Mouse (Mus musculus): ENCODE measurements around the gene Pcgf3. TPM values are rescaled to one million over a fixed set of nuclear protein-coding genes. Genes with fewer than 3 reads are reported as not detected.

Pcgf3 gene
- polyA plus RNA-seq, 1 experiment from 2014 or later: 34.0 TPM

DNA sequence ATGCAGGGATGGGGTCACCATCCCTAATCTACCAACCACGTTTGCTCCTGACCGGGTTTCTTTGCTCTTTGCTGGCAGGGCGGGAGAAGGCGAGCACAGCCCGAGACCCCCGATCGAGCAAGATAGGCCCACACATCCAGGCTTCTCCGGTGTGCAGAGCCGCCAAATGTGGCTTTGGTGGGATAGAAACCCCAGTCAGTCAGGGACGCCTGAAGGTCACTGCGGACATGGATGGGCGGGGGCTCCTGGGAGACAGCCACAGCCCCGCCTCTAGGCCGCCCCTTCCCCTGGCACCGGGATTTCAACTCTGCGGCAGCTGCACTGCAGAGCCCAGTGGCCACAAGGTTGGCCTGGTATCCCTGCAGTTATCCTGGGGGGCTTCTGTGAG lies 89.2 kb downstream of the Pcgf3 start:
- Histone ChIP-seq H3K9ac (replicated peaks; ENCODE audit: low read depth, low read length) (no peak overlapping the region), H3K27me3 (ENCODE audit: control insufficient read depth, insufficient read depth, low read length) (peaks cover 18% of the 10 kb centered on the region; the same call in 1 of the 2 replicates), H3K4me3 (ENCODE audit: low read depth, low read length) (peak overlapping the region; percentile 25; the same call in 1 of the 2 replicates), H3K4me2 (replicated peaks; ENCODE audit: low read depth, low read length) (peak overlapping the region; percentile 56), H3K9me3 (ENCODE audit: control insufficient read depth, low read depth, low read length) (no peaks in the 10 kb centered on the region), H3K4me1 (ENCODE audit: control insufficient read depth, insufficient read depth, low read length) (peaks cover 8% of the 10 kb centered on the region; the same call in 1 of the 2 replicates), H3K36me3 (ENCODE audit: control insufficient read depth, insufficient read depth, low read length) (no peaks in the 10 kb centered on the region), H3K27ac (ENCODE audit: low read length) (no peak overlapping the region)
- 4% methylated on average over 16 of the region's 16 CpGs for whole genome bisulfite sequencing
- ATAC-seq (ENCODE audit: insufficient number of reproducible peaks, insufficient read depth, low FRiP score, low read depth): 0 out of 2 replicates have a peak, but pooled peaks have one; percentile 17

DNA sequence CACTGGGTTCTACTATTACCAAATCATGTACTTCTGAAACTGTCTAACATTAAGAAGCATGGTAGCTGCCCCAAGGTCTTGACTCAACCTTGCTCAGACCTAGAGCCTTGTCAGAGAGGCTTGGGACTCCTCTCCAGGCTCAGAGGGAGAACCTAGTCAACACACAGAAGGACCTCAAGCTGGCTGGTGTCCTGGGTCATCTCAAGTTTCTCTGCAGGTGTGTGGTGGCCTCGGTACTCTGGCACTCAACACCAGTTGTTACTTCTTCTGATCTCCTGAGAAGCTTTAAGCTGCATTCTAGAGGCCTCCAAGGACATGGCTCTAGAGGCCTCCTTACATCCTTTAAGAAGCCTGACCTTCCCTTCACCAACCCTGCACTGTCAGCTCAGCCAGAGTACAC lies 93.0 kb downstream of the Pcgf3 start:
- H3K27me3 ChIP-seq (ENCODE audit: control insufficient read depth, insufficient read depth, low read length): peaks cover 13% of the 10 kb centered on the region; the same call in 1 of the 2 replicates
- WGBS: 63% methylated on average over 1 of the region's 1 CpGs
- H3K4me1 ChIP-seq (ENCODE audit: control insufficient read depth, insufficient read depth, low read length): peaks cover 8% of the 10 kb centered on the region; the same call in 1 of the 2 replicates
- no peak overlapping the region for H3K4me3 ChIP-seq (ENCODE audit: low read depth, low read length)
- ATAC-seq (ENCODE audit: insufficient number of reproducible peaks, insufficient read depth, low FRiP score, low read depth): no peak
- H3K4me2 ChIP-seq (replicated peaks; ENCODE audit: low read depth, low read length): no peak overlapping the region
- no peak overlapping the region for H3K27ac ChIP-seq (ENCODE audit: low read length)
- H3K36me3 ChIP-seq (ENCODE audit: control insufficient read depth, insufficient read depth, low read length): no peaks in the 10 kb centered on the region
- no peaks in the 10 kb centered on the region for H3K9me3 ChIP-seq (ENCODE audit: control insufficient read depth, low read depth, low read length)
- no peak overlapping the region for H3K9ac ChIP-seq (replicated peaks; ENCODE audit: low read depth, low read length)

Other genes starting within 250 kb of the Pcgf3 start
- gene Dr1, start 192.3 kb upstream of the Pcgf3 start, polyA plus RNA-seq (2014; fragmentation: Nextera tagmentation; extraction: Ambion mirVana): 39.0 and 42.8 TPM in 2 replicates
- 3.1 and 3.8 TPM in 2 replicates for gene Pigg, start 148.6 kb upstream of the Pcgf3 start, polyA plus RNA-seq (2014; fragmentation: Nextera tagmentation; extraction: Ambion mirVana)
- gene Gm42517, start 93.3 kb upstream of the Pcgf3 start, polyA plus RNA-seq (2014; fragmentation: Nextera tagmentation; extraction: Ambion mirVana): not detected in 2 replicates
- gene Pde6b, start 72.8 kb upstream of the Pcgf3 start, polyA plus RNA-seq (2014; fragmentation: Nextera tagmentation; extraction: Ambion mirVana): 0.62 TPM in 1 of 2 replicates, not detected in the other
- 402 and 448 TPM in 2 replicates for gene Atp5k, start 26.8 kb upstream of the Pcgf3 start, polyA plus RNA-seq (2014; fragmentation: Nextera tagmentation; extraction: Ambion mirVana)
- gene Mfsd7a, start 12.3 kb upstream of the Pcgf3 start, polyA plus RNA-seq (2014; fragmentation: Nextera tagmentation; extraction: Ambion mirVana): 0.29 and 0.54 TPM in 2 replicates
- gene Cplx1, start 88.8 kb downstream of the Pcgf3 start, polyA plus RNA-seq (2014; fragmentation: Nextera tagmentation; extraction: Ambion mirVana): 4.2 and 4.7 TPM in 2 replicates
- 49.9 and 50.4 TPM in 2 replicates for gene Gak, start 168.5 kb downstream of the Pcgf3 start, polyA plus RNA-seq (2014; fragmentation: Nextera tagmentation; extraction: Ambion mirVana)
- 34.3 and 35.2 TPM in 2 replicates for gene Tmem175, start 168.5 kb downstream of the Pcgf3 start, polyA plus RNA-seq (2014; fragmentation: Nextera tagmentation; extraction: Ambion mirVana)
- gene Idua, start 199.1 kb downstream of the Pcgf3 start, polyA plus RNA-seq (2014; fragmentation: Nextera tagmentation; extraction: Ambion mirVana): 13.4 and 18.0 TPM in 2 replicates
- gene Dgkq, start 208.4 kb downstream of the Pcgf3 start, polyA plus RNA-seq (2014; fragmentation: Nextera tagmentation; extraction: Ambion mirVana): 9.1 and 11.6 TPM in 2 replicates
- 1.1 and 1.9 TPM in 2 replicates for gene Slc26a1, start 214.3 kb downstream of the Pcgf3 start, polyA plus RNA-seq (2014; fragmentation: Nextera tagmentation; extraction: Ambion mirVana)
- 13.0 and 17.1 TPM in 2 replicates for gene Fgfrl1, start 231.2 kb downstream of the Pcgf3 start, polyA plus RNA-seq (2014; fragmentation: Nextera tagmentation; extraction: Ambion mirVana)